Mouse (Mus musculus): Measurements from ENCODE around the gene Amigo3. TPM values are rescaled to one million over a fixed set of nuclear protein-coding genes. Genes with fewer than 3 reads are reported as not detected.

Gene Amigo3
- polyA plus RNA-seq, 1 experiment from 2014 or later = 3.4 TPM

DNA sequence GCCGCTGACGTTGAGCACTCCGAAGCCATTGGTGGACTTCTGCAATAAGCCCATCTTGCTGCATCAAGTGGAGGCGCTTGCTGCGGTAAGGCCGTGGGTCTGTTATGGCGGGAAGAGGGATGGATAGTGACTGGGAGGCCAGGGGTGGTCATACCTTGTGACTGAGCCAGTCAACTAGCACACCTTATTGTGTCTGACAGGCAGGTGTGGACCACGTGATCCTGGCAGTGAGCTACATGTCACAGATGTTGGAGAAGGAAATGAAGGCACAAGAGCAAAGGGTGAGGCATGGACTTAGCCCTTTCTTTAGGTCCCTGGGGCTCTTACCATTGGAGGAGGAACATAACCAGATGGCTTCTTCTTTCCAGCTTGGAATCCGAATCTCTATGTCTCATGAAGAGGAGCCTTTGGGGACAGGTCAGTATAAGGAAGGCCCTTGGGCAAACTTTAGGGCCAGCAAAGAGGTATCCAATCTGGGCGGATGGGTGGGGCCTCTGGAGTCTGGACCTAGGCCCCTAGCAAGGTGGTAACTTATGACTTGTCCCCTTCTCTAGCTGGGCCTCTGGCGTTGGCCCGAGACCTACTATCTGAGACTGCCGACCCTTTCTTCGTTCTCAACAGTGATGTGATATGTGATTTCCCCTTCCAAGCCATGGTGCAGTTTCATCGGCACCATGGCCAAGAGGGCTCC, 3.3 kb upstream of the Amigo3 start:
- ATAC-seq = no peak
- peak overlapping the region; percentile 12 for H3K27ac ChIP-seq (ENCODE audit: low read length)
- H3K9me3 ChIP-seq (ENCODE audit: control insufficient read depth, low read length) = no peaks in the 10 kb centered on the region
- no peaks in the 10 kb centered on the region for H3K27me3 ChIP-seq (replicated peaks; ENCODE audit: control insufficient read depth, insufficient read depth, low read length)
- H3K4me2 ChIP-seq (ENCODE audit: low read length) = peak overlapping the region; percentile 97
- H3K4me3 ChIP-seq (replicated peaks; ENCODE audit: low read length) = peak overlapping the region; percentile 77
- WGBS = 44% methylated on average over 15 of the region's 15 CpGs
- H3K4me1 ChIP-seq (replicated peaks; ENCODE audit: control insufficient read depth, insufficient read depth, low read length) = peaks cover 20% of the 10 kb centered on the region
- peak overlapping the region; percentile 71 for H3K9ac ChIP-seq (replicated peaks; ENCODE audit: low read depth, low read length)
- H3K36me3 ChIP-seq (ENCODE audit: control insufficient read depth, insufficient read depth) = peaks cover 29% of the 10 kb centered on the region

DNA sequence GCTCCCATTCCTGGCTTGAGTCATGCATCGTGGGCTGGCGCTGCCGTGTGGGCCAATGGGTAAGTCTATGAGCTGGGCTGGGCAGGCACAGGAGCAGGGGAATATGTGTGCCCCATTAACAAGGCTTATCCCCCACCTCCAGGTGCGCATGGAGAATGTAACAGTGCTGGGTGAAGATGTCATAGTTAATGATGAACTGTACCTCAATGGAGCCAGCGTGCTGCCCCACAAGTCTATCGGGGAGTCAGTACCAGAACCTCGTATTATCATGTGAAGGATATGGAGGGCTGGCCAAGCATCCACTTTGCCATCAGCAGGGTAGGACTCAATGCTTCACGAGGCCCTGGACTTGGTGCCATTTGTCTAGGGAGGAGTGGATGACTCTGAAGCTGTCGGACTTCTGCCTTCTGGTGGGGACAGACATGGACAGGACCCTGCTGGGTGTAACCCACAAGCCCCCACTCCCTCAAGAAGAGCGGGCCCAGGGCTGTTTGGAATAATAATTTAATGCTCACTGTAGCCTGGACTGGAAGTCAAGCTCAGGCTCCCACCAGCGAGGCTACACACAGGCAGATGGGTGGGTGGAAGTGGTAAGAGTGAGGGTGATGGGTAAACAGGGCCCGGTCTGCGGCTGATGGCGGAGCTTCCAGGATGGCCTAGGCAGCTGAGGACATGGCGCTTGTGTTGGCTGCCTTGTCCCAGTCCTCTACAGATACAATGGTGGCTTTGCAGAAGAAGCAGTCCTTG, 1.6 kb upstream of the Amigo3 start:
- no peak overlapping the region for H3K4me3 ChIP-seq (replicated peaks; ENCODE audit: low read length)
- H3K36me3 ChIP-seq (ENCODE audit: control insufficient read depth, insufficient read depth) = peaks cover 23% of the 10 kb centered on the region
- H3K27ac ChIP-seq (ENCODE audit: low read length) = no peak overlapping the region
- H3K4me1 ChIP-seq (replicated peaks; ENCODE audit: control insufficient read depth, insufficient read depth, low read length) = peaks cover 20% of the 10 kb centered on the region
- no peaks in the 10 kb centered on the region for H3K9me3 ChIP-seq (ENCODE audit: control insufficient read depth, low read length)
- WGBS = 95% methylated on average over 15 of the region's 15 CpGs
- no peaks in the 10 kb centered on the region for H3K27me3 ChIP-seq (replicated peaks; ENCODE audit: control insufficient read depth, insufficient read depth, low read length)
- no peak for ATAC-seq
- no peak overlapping the region for H3K4me2 ChIP-seq (ENCODE audit: low read length)
- H3K9ac ChIP-seq (replicated peaks; ENCODE audit: low read depth, low read length) = no peak overlapping the region

DNA sequence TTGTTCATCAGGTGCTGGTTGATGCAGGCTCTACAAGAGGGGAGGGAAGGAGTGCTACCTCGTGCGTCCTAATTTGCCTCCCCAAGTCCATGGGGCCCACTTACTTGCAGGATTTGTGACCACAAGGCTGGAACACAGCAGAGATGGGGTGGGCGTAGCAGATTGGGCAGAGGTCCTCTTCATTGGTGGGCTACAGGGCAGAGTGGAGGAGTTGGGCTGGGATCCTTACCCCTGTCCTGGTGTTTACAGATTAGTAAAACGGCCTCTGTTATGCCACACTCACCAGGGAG, 1.1 kb upstream of the Amigo3 start:
- Histone ChIP-seq H3K9me3 (ENCODE audit: control insufficient read depth, low read length) (no peaks in the 10 kb centered on the region), H3K4me1 (replicated peaks; ENCODE audit: control insufficient read depth, insufficient read depth, low read length) (peaks cover 20% of the 10 kb centered on the region), H3K36me3 (ENCODE audit: control insufficient read depth, insufficient read depth) (peaks cover 18% of the 10 kb centered on the region), H3K4me2 (ENCODE audit: low read length) (no peak overlapping the region), H3K27me3 (replicated peaks; ENCODE audit: control insufficient read depth, insufficient read depth, low read length) (no peaks in the 10 kb centered on the region), H3K27ac (ENCODE audit: low read length) (no peak overlapping the region), H3K9ac (replicated peaks; ENCODE audit: low read depth, low read length) (no peak overlapping the region), H3K4me3 (replicated peaks; ENCODE audit: low read length) (no peak overlapping the region)
- ATAC-seq = no peak
- WGBS = 84% methylated on average over 4 of the region's 4 CpGs

DNA sequence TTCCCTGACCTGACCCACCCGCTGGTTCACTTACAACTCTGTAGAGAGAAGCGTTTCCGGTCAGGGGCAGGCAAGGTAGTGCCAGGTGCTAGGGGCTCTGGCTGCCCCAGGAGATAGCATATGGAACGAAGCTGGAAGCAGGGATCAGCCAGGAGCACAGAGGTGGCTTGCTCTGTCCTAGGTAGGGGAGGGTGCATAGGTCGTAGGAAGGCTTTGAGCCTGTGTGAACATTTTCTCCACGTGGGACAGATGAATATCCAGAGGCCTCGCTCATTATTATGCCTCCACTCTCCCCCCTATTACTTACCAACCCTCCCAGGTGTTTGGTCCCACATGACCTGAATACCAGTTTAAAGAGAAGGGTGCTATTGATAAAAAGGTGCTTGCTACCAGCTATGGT, 548 bp upstream of the Amigo3 start:
- no peak for ATAC-seq
- Histone ChIP-seq H3K27me3 (replicated peaks; ENCODE audit: control insufficient read depth, insufficient read depth, low read length) (no peaks in the 10 kb centered on the region), H3K4me2 (ENCODE audit: low read length) (no peak overlapping the region), H3K27ac (ENCODE audit: low read length) (no peak overlapping the region), H3K9me3 (ENCODE audit: control insufficient read depth, low read length) (no peaks in the 10 kb centered on the region), H3K9ac (replicated peaks; ENCODE audit: low read depth, low read length) (no peak overlapping the region), H3K4me3 (replicated peaks; ENCODE audit: low read length) (no peak overlapping the region), H3K4me1 (replicated peaks; ENCODE audit: control insufficient read depth, insufficient read depth, low read length) (peaks cover 20% of the 10 kb centered on the region), H3K36me3 (ENCODE audit: control insufficient read depth, insufficient read depth) (peaks cover 13% of the 10 kb centered on the region)
- WGBS = 77% methylated on average over 7 of the region's 7 CpGs

DNA sequence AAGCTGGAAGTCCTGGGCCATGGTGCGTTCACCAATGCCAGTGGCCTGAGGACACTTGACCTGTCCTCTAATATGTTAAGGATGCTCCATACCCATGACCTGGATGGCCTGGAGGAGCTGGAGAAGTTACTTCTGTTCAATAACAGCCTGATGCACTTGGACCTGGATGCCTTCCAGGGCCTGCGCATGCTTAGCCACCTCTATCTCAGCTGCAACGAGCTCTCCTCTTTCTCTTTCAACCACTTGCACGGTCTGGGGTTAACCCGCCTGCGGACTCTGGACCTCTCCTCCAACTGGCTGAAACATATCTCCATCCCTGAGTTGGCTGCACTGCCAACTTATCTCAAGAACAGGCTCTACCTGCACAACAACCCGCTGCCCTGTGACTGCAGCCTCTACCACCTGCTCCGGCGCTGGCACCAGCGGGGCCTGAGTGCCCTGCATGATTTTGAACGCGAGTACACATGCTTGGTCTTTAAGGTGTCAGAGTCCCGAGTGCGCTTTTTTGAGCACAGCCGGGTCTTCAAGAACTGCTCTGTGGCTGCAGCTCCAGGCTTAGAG, 786 bp downstream of the Amigo3 start:
- H3K36me3 ChIP-seq (ENCODE audit: control insufficient read depth, insufficient read depth) = peaks cover 14% of the 10 kb centered on the region
- no peaks in the 10 kb centered on the region for H3K9me3 ChIP-seq (ENCODE audit: control insufficient read depth, low read length)
- H3K9ac ChIP-seq (replicated peaks; ENCODE audit: low read depth, low read length) = no peak overlapping the region
- H3K4me3 ChIP-seq (replicated peaks; ENCODE audit: low read length) = no peak overlapping the region
- no peaks in the 10 kb centered on the region for H3K27me3 ChIP-seq (replicated peaks; ENCODE audit: control insufficient read depth, insufficient read depth, low read length)
- H3K4me1 ChIP-seq (replicated peaks; ENCODE audit: control insufficient read depth, insufficient read depth, low read length) = peaks cover 12% of the 10 kb centered on the region
- WGBS = 93% methylated on average over 15 of the region's 15 CpGs
- no peak for ATAC-seq
- H3K27ac ChIP-seq (ENCODE audit: low read length) = no peak overlapping the region
- no peak overlapping the region for H3K4me2 ChIP-seq (ENCODE audit: low read length)

DNA sequence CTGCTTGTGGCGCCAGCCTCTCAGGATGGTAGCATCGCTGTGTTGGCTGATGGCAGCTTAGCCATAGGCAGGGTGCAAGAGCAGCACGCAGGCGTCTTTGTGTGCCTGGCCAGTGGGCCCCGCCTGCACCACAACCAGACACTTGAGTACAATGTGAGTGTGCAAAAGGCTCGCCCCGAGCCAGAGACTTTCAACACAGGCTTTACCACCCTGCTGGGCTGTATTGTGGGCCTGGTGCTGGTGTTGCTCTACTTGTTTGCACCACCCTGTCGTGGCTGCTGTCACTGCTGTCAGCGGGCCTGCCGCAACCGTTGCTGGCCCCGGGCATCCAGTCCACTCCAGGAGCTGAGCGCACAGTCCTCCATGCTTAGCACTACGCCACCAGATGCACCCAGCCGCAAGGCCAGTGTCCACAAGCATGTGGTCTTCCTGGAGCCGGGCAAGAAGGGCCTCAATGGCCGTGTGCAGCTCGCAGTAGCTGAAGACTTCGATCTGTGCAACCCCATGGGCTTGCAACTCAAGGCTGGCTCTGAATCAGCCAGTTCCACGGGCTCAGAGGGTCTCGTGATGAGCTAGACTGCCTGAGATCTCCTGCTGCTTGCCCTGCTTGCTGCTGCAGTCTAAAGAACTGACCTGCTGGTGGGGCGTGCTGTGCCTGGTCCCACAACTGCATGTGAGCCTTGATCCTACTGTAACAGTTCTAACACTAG, 1.5 kb downstream of the Amigo3 start:
- H3K27ac ChIP-seq (ENCODE audit: low read length) = no peak overlapping the region
- H3K4me3 ChIP-seq (replicated peaks; ENCODE audit: low read length) = no peak overlapping the region
- ATAC-seq = no peak
- 87% methylated on average over 22 of the region's 22 CpGs for WGBS
- peaks cover 10% of the 10 kb centered on the region for H3K4me1 ChIP-seq (replicated peaks; ENCODE audit: control insufficient read depth, insufficient read depth, low read length)
- H3K27me3 ChIP-seq (replicated peaks; ENCODE audit: control insufficient read depth, insufficient read depth, low read length) = no peaks in the 10 kb centered on the region
- H3K9me3 ChIP-seq (ENCODE audit: control insufficient read depth, low read length) = no peaks in the 10 kb centered on the region
- H3K4me2 ChIP-seq (ENCODE audit: low read length) = no peak overlapping the region
- H3K9ac ChIP-seq (replicated peaks; ENCODE audit: low read depth, low read length) = no peak overlapping the region
- H3K36me3 ChIP-seq (ENCODE audit: control insufficient read depth, insufficient read depth) = peaks cover 15% of the 10 kb centered on the region

DNA sequence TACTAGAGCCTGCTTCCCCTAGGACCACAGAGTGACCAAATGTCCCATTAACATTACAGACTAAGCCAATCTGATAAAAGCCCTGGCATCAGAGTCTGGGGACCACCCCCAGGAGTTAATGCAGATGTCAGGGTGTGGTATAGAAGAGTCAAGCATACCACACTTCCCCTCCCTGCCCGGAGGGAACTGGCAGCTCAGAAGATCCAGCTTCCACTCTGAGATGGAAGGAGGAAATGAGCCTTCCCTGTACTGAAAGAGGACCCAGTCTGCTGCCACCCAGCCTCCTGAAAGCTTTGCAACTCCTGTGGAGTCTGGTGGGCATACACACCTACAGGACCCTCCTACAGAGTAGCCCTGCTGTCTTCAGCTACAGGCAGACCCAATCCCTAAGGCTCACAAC, 2.1 kb downstream of the Amigo3 start:
- WGBS = 100% methylated on average over 1 of the region's 1 CpGs
- Histone ChIP-seq H3K36me3 (ENCODE audit: control insufficient read depth, insufficient read depth) (peaks cover 19% of the 10 kb centered on the region), H3K4me3 (replicated peaks; ENCODE audit: low read length) (no peak overlapping the region), H3K27me3 (replicated peaks; ENCODE audit: control insufficient read depth, insufficient read depth, low read length) (no peaks in the 10 kb centered on the region), H3K27ac (ENCODE audit: low read length) (no peak overlapping the region), H3K9ac (replicated peaks; ENCODE audit: low read depth, low read length) (no peak overlapping the region), H3K9me3 (ENCODE audit: control insufficient read depth, low read length) (no peaks in the 10 kb centered on the region), H3K4me2 (ENCODE audit: low read length) (no peak overlapping the region), H3K4me1 (replicated peaks; ENCODE audit: control insufficient read depth, insufficient read depth, low read length) (peaks cover 4% of the 10 kb centered on the region)
- no peak for ATAC-seq

DNA sequence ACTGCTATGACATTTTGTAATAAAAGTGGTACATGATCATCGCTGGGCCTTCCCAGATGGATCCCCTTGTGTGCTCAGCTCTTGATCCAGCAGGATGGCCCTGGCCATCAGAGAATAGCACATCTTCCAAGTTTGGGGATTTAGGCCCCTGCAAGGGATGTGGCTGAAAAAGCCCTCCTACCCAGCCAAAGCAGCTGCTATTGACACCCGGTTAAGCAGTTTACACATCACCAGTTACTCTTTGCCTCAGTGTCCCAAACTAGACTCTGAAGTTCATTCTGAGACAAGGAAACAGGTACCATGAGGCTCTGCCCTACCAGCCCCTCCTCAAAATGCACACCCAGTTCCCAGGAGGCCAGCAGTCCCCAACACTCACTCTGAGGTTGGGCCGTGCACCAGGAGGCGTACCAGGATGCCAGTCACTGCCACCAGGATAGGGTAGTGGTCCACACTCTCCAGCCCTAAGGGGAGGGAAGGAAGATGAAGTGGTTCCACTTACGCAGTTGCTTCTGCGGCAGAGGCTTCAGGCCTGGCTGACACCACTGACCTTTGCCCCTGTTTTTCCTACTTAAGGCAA, 2.8 kb downstream of the Amigo3 start:
- Histone ChIP-seq H3K9me3 (ENCODE audit: control insufficient read depth, low read length) (no peaks in the 10 kb centered on the region), H3K9ac (replicated peaks; ENCODE audit: low read depth, low read length) (no peak overlapping the region), H3K27ac (ENCODE audit: low read length) (no peak overlapping the region), H3K27me3 (replicated peaks; ENCODE audit: control insufficient read depth, insufficient read depth, low read length) (no peaks in the 10 kb centered on the region), H3K4me2 (ENCODE audit: low read length) (no peak overlapping the region), H3K4me1 (replicated peaks; ENCODE audit: control insufficient read depth, insufficient read depth, low read length) (peaks cover 3% of the 10 kb centered on the region; the same call in 1 of the 2 replicates), H3K4me3 (replicated peaks; ENCODE audit: low read length) (no peak overlapping the region), H3K36me3 (ENCODE audit: control insufficient read depth, insufficient read depth) (peaks cover 20% of the 10 kb centered on the region)
- 89% methylated on average over 6 of the region's 6 CpGs for WGBS
- no peak for ATAC-seq
